Mouse (Mus musculus) liver, embryonic 14.5 days (tissue): ENCODE results near the gene S100a14. TPM values are rescaled to one million over a fixed set of nuclear protein-coding genes. Genes with fewer than 3 reads are reported as not detected.
A peak's percentile ranks its signal among the peaks of the same experiment; 100 is the strongest.

Source experiments
- ATAC-seq: fragments of 200-750 bp; cut with Nextera tagmentation; 2 replicates; pipeline ENCODE4 v1.8.0; 2017; ENCODE audit warnings: moderate number of reproducible peaks, mild to moderate bottlenecking, moderate library complexity; ENCODE audit not compliant: insufficient read depth
- DNase-seq, 3 experiments: peaks; one replicate each; pipeline ENCODE4 v3.0.0-alpha.2; 2012 to 2013; ENCODE audit warnings: low read depth in 3 of 3, low spot score in 3 of 3
- H3K27ac ChIP-seq: fragments of 300-500 bp; sonication (generic); 2 replicates; pipeline ENCODE4 v1.5.1; 2014; ENCODE audit warnings: moderate library complexity, mild to moderate bottlenecking, control low read depth, inconsistent platforms
- H3K27me3 ChIP-seq: fragments of 300-500 bp; sonication (generic); 2 replicates; pipeline ENCODE4 v1.6.1; 2014; ENCODE audit warnings: mild to moderate bottlenecking, low read length, moderate library complexity; ENCODE audit not compliant: control insufficient read depth, insufficient read depth
- H3K36me3 ChIP-seq: fragments of 300-500 bp; sonication (generic); replicated peaks from 2 replicates; pipeline ENCODE4 v1.6.1; 2014; ENCODE audit warnings: low read depth; ENCODE audit not compliant: control insufficient read depth, insufficient read depth
- H3K4me1 ChIP-seq, 2 experiments: fragments of 200-500 bp in 1 of 2; fragments of 300-500 bp in 1 of 2; sonication (generic) in 1 of 2; replicated peaks; 2 replicates each; pipeline ENCODE4 v1.6.1; 2012 to 2014; ENCODE audit warnings: antibody characterized with exemption in 1 of 2, inconsistent platforms in 1 of 2, low read length in 1 of 2; ENCODE audit not compliant: control insufficient read depth in 2 of 2, insufficient read depth in 2 of 2
- H3K4me2 ChIP-seq: fragments of 300-500 bp; sonication (generic); 2 replicates; pipeline ENCODE4 v1.6.1; 2014; ENCODE audit warnings: low read depth, mild to moderate bottlenecking, control low read depth, moderate library complexity
- H3K4me3 ChIP-seq, 2 experiments: fragments of 200-500 bp in 1 of 2; fragments of 300-500 bp in 1 of 2; sonication (generic) in 1 of 2; 2 replicates each; pipeline ENCODE4 v1.5.1; 2012 to 2014; ENCODE audit warnings: low read depth in 2 of 2, low read length in 2 of 2, mild to moderate bottlenecking in 2 of 2, control low read depth in 1 of 2, inconsistent platforms in 1 of 2, moderate library complexity in 1 of 2; ENCODE audit not compliant: insufficient read depth in 1 of 2
- H3K9ac ChIP-seq: fragments of 300-500 bp; sonication (generic); replicated peaks from 2 replicates; pipeline ENCODE4 v1.6.1; 2014; ENCODE audit warnings: mild to moderate bottlenecking, control low read depth, moderate library complexity
- H3K9me3 ChIP-seq: fragments of 300-500 bp; sonication (generic); 2 replicates; pipeline ENCODE4 v1.6.1; 2016; ENCODE audit warnings: low read length, mixed read lengths; ENCODE audit not compliant: control insufficient read depth
- CTCF ChIP-seq: IDR thresholded peaks from 2 replicates; pipeline ENCODE4 v1.5.1; 2016; ENCODE audit warnings: antibody characterized with exemption, low read depth, control low read depth
- EP300 ChIP-seq: IDR thresholded peaks from 2 replicates; pipeline ENCODE4 v1.6.1; 2016; ENCODE audit warnings: antibody characterized with exemption, low read depth
- WGBS: fragments of 180-500 bp; shearing (Covaris S2); extraction: QIAGEN DNeasy Blood & Tissue Kit; methylation state at CpG from one replicate; pipeline ENCODE4 v1.1.7; 2014; ENCODE audit not compliant: insufficient replicate concordance; 5-methylcytosine and 5-hydroxymethylcytosine counted together
- polyA plus RNA-seq, 2 experiments: library from polyadenylated mRNA; depleted of rRNA in 1 of 2; stranded (reverse) in 1 of 2; unstranded in 1 of 2; fragments of >200 nt; fragmentation: Nextera tagmentation in 1 of 2; extraction: Ambion mirVana in 1 of 2; gene quantifications; 2 replicates each; pipeline versions ENCODE4 v1.2.1 to v1.2.3; 2012 to 2014

The S100a14 gene
- polyA plus RNA-seq, 2 experiments: 0.11 TPM; not detected in 1

DNA sequence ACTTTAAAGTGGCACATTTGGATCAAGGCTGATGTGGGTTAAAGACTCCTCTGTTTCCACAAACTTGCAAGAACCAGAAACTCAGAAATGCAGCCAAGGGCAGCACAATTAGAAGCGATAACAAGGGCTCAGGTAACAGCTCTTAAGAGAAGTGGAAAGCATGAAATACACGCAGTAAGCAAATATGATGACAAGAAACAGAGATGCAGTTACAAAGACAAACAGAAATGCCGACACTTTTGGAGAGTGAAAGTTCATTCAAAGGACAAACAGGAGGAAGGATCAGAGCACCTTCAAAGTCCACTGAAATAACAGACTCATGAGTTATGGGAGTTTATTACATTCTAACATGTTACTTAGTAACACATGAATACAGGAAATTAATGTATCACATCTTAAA lies 20.3 kb upstream of the S100a14 start:
- Histone ChIP-seq H3K9ac (no peak overlapping the region), H3K9me3 (no peaks in the 10 kb centered on the region), H3K4me3 (no peak overlapping the region), H3K4me1 (peaks cover 7 to 11% of the 10 kb centered on the region in 2 experiments), H3K4me2 (no peak overlapping the region), H3K27me3 (no peaks in the 10 kb centered on the region), H3K36me3 (peaks cover 65% of the 10 kb centered on the region), H3K27ac (no peak overlapping the region)
- TF ChIP-seq EP300 (no peak), CTCF (no peak)
- DNase-seq (no peak), ATAC-seq (no peak)
- 84% methylated on average over 3 of the region's 3 CpGs for WGBS

DNA sequence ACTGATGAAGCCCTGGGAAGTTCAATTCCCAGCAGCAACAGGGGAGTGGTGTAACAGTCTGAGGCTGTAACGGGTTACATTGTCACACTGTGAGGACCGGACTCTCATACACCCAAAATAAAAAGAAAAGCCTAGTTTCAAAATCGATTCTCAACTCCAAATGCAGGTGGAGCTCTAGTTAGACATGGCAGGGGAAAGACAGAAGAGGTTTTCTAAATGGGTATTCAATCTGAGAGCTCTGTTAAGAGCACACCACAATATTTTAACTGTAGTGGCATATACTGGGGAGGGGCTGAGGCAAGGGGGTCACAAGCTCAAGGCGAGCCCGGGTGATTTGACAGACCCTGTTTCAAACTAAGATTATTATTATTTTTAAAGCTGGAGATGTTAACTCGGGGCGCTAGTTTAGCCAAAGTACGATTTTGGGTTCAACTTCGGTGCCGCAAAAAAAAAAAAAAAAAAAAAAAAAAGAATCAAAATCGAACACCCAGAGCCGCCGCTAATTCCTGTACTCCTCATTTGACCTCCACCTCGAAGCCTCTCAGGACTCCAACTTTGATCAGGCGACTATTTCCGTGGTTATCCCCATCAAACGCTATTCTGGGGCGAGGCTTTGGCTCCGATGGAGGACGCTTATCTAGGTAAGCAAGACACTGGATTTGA lies 18.2 kb upstream of the S100a14 start:
- Histone ChIP-seq H3K4me1 (peaks cover 7 to 11% of the 10 kb centered on the region in 2 experiments), H3K4me2 (peak overlapping the region; percentile 97), H3K36me3 (peaks cover 44% of the 10 kb centered on the region), H3K9ac (peak overlapping the region; percentile 99), H3K27ac (peak overlapping the region; percentile 84), H3K9me3 (no peaks in the 10 kb centered on the region), H3K4me3 (peak overlapping the region; percentile 93 to 97), H3K27me3 (no peaks in the 10 kb centered on the region; the same call in 1 of the 2 replicates)
- DNase-seq: no peak
- no peak for TF ChIP-seq EP300
- TF ChIP-seq CTCF: no peak
- WGBS: under 1% methylated on average over 20 of the region's 20 CpGs
- ATAC-seq: no peak

DNA sequence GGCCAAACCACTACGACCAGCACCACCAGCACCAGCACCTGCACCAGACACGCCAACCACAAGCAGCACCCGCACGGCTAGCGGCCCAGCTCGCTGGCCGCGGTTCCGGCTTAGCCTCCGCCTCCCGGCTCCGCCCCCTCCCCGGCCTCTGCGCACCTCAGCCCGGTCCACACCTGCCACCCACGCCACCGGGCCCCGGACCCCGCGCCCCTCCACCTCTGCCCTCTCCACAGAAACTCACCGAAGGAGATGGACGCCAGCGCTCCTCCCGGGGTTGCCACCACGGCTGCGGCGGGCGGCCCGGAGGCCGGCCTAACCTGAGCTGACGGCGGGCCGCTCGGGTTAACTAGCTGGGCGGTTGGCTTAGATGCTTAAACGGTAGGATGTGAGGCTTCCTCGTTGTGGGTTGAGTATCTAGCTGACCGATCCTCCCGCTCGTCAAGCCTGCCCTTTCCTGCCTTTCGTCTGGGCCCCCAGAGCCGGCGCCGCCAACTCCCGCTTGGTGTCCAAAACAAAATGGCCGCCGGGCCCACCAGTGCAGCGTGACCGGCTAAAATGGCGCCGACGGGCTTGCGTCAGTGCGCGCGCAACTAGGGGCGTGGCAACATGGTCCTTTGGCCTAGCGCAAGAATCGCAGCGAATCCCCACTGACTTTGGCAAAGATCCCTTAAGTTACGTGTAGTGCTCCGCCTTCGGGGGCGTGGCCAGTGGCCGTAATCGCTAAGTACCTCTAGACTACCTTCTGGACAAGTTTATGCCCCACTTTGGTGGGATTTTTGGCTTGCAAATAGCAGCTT lies 17.5 kb upstream of the S100a14 start, which contains the start of gene Chtop:
Gene Chtop, minus strand, starts transcription at position 549 of the 797 bp plus-strand sequence.
- H3K27ac ChIP-seq: peak within 1 kb of the TSS; percentile 84
- peak within 1 kb of the TSS; percentile 93 to 97 for H3K4me3 ChIP-seq
- no peak for TF ChIP-seq CTCF
- TF ChIP-seq EP300: no peak
- peak within 1 kb of the TSS; percentile 99 for H3K9ac ChIP-seq
- H3K27me3 ChIP-seq: no peaks in the 10 kb centered on the region; the same call in 1 of the 2 replicates
- peak; percentile 98 to 99 (median 98) for DNase-seq
- peak; percentile 92 for ATAC-seq
- H3K4me1 ChIP-seq: peaks cover 11 to 15% of the 10 kb centered on the region in 2 experiments
- H3K9me3 ChIP-seq: no peaks in the 10 kb centered on the region
- peaks cover 37% of the 10 kb centered on the region for H3K36me3 ChIP-seq
- peak within 1 kb of the TSS; percentile 97 for H3K4me2 ChIP-seq
- under 1% methylated on average over 65 of the region's 66 CpGs for WGBS

DNA sequence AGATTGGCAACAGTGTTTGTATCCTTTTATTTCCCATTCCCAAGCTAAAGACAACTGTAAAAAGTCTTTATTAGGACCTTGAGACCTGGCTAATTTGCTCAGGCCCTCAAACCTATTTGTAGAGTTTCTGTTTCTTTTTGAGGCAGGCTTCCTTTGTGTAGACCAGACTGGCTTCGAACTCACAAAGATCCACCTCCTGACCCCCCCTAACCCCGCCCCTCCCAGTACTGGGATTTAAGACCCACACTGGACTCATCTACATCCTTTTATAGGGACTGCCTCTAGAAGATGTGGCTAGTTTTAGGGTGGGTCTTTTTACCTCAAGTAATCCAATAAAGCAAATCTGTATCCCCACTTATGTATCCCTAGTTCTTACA lies 16.9 kb upstream of the S100a14 start:
- WGBS: 8% methylated on average over 2 of the region's 2 CpGs
- Histone ChIP-seq H3K4me3 (peak overlapping the region; percentile 9 to 93), H3K9ac (peak overlapping the region; percentile 25), H3K27me3 (no peaks in the 10 kb centered on the region; the same call in 1 of the 2 replicates), H3K36me3 (peaks cover 31% of the 10 kb centered on the region), H3K9me3 (no peaks in the 10 kb centered on the region), H3K4me2 (peak overlapping the region; percentile 67), H3K4me1 (peaks cover 11 to 20% of the 10 kb centered on the region in 2 experiments), H3K27ac (peak overlapping the region; percentile 24)
- TF ChIP-seq EP300 (no peak), CTCF (no peak)
- DNase-seq: no peak
- ATAC-seq: no peak

DNA sequence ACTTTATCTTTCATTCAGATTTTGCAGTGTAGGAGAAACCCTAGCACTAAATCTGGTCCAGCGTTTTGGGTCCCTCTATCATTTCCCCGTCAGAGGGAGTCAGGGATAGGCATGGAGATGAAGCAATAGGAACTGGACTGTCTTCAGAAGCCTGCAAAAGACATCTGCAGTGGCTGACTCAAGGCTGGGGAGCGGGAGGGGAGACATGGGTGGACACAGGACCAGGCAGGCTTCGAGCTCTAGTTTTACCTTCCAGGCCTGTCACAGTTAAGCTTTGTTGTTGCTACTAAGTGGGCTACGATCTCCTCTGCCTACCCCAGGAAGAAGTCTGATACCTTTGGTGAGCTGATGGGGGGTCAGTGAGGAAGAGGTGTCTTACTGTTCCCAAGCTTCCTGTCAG lies 14.4 kb upstream of the S100a14 start:
- no peak for TF ChIP-seq EP300
- TF ChIP-seq CTCF: no peak
- WGBS: 68% methylated on average over 5 of the region's 5 CpGs

More for the DNA sequence above, 14.4 kb upstream of the S100a14 start:
- Histone ChIP-seq H3K9me3 (no peaks in the 10 kb centered on the region), H3K4me1 (peaks cover 14 to 26% of the 10 kb centered on the region in 2 experiments), H3K4me2 (no peak overlapping the region), H3K4me3 (no peak overlapping the region), H3K27me3 (no peaks in the 10 kb centered on the region; the same call in 1 of the 2 replicates), H3K27ac (no peak overlapping the region), H3K9ac (no peak overlapping the region), H3K36me3 (peaks cover 5% of the 10 kb centered on the region)
- no peak for DNase-seq
- no peak for ATAC-seq
